Comparison of ENCODE assay signal across 12 mouse cellular contexts in genomic region chr15:90072078-90072477, GRCm38 (mm10).
A peak's percentile ranks its signal among the peaks of the same experiment; 100 is the strongest.
DNase-seq lines count a peak whose midpoint lies in the region; ATAC-seq and TF ChIP-seq lines count a peak whose summit lies in the region.
"Had no signal": no experiment of that assay in that cellular context is flagged by ENCODE, and none has a peak within 500 bp of the region (broad histone marks: within the 10 kb centered on the region; RNA-seq: fewer than 3 reads in every experiment).

No protein-coding gene starts in this region.

- WGBS in heart, embryonic 12.5 days, result 70% methylated on average over 6 of the region's 6 CpGs
- WGBS in midbrain, embryonic 13.5 days, result 83% methylated on average over 6 of the region's 6 CpGs
- WGBS in midbrain, embryonic 10.5 days, result 83% methylated on average over 6 of the region's 6 CpGs
- 65% methylated on average over 6 of the region's 6 CpGs for WGBS in midbrain, postnatal 0 days

- H3K27me3 ChIP-seq in heart, embryonic 12.5 days (replicated peaks), result no peaks in the 10 kb centered on the region
- no peaks in the 10 kb centered on the region for H3K27me3 ChIP-seq in midbrain, embryonic 13.5 days
- H3K27me3 ChIP-seq in midbrain, embryonic 10.5 days (ENCODE audit: low read depth, poor library complexity, severe bottlenecking), result no peaks in the 10 kb centered on the region
- H3K27me3 ChIP-seq in midbrain, postnatal 0 days (ENCODE audit: insufficient read depth, low read length), result no peaks in the 10 kb centered on the region
- H3K27me3 ChIP-seq: limb, embryonic 15.5 days had no signal

- H3K4me2 ChIP-seq in heart, embryonic 12.5 days, result no peak overlapping the region
- no peak overlapping the region for H3K4me2 ChIP-seq in midbrain, embryonic 13.5 days (replicated peaks)
- H3K4me2 ChIP-seq in midbrain, postnatal 0 days (ENCODE audit: low read depth, low read length, poor library complexity, severe bottlenecking), result no peak overlapping the region
- H3K4me2 ChIP-seq: limb, embryonic 15.5 days had no signal

- H3K9me3 ChIP-seq in heart, embryonic 12.5 days (replicated peaks), result no peaks in the 10 kb centered on the region
- no peaks in the 10 kb centered on the region for H3K9me3 ChIP-seq in midbrain, embryonic 13.5 days
- H3K9me3 ChIP-seq in midbrain, embryonic 10.5 days (replicated peaks), result no peaks in the 10 kb centered on the region
- no peaks in the 10 kb centered on the region for H3K9me3 ChIP-seq in midbrain, postnatal 0 days (ENCODE audit: low read length)
- H3K9me3 ChIP-seq: limb, embryonic 15.5 days had no signal

- no peak overlapping the region for H3K27ac ChIP-seq in heart, embryonic 12.5 days (ENCODE audit: poor library complexity, severe bottlenecking)
- no peak overlapping the region; the same call in 1 of the 2 replicates for H3K27ac ChIP-seq in midbrain, embryonic 13.5 days
- no peak overlapping the region for H3K27ac ChIP-seq in midbrain, embryonic 10.5 days (replicated peaks)
- H3K27ac ChIP-seq in midbrain, postnatal 0 days (ENCODE audit: low read depth, low read length), result no peak overlapping the region
- H3K27ac ChIP-seq: limb, embryonic 15.5 days had no signal

- no peaks in the 10 kb centered on the region for H3K36me3 ChIP-seq in heart, embryonic 12.5 days
- H3K36me3 ChIP-seq in midbrain, embryonic 13.5 days, result no peaks in the 10 kb centered on the region
- no peaks in the 10 kb centered on the region for H3K36me3 ChIP-seq in midbrain, embryonic 10.5 days
- no peaks in the 10 kb centered on the region for H3K36me3 ChIP-seq in midbrain, postnatal 0 days (ENCODE audit: insufficient read depth, low read length)
- H3K36me3 ChIP-seq: limb, embryonic 15.5 days had no signal

- peak; percentile 94 for DNase-seq in heart, adult 11 months
- DNase-seq in midbrain, embryonic 10.5 days (ENCODE audit: low spot score), result no peak
- peak; percentile 9 for DNase-seq in gastrocnemius, postnatal 10 days
- DNase-seq in midbrain, postnatal 0 days (ENCODE audit: low spot score), result peak; percentile 52
- DNase-seq in thymus, postnatal 10 days (ENCODE audit: low spot score in 2 of 2), result no peak
- no peak for DNase-seq in MN1 (ENCODE audit: low spot score)
- DNase-seq: kidney, postnatal 4 days; lung, postnatal 14 days had no signal

- H3K9ac ChIP-seq in heart, embryonic 12.5 days, result no peak overlapping the region
- no peak overlapping the region for H3K9ac ChIP-seq in midbrain, embryonic 13.5 days (replicated peaks)
- H3K9ac ChIP-seq in midbrain, postnatal 0 days (replicated peaks; ENCODE audit: low read length, poor library complexity, severe bottlenecking), result no peak overlapping the region
- H3K9ac ChIP-seq: limb, embryonic 15.5 days had no signal

- no peak overlapping the region for H3K4me3 ChIP-seq in heart, embryonic 12.5 days
- no peak overlapping the region for H3K4me3 ChIP-seq in midbrain, embryonic 13.5 days (replicated peaks)
- no peak overlapping the region for H3K4me3 ChIP-seq in midbrain, embryonic 10.5 days
- no peak overlapping the region for H3K4me3 ChIP-seq in midbrain, postnatal 0 days (ENCODE audit: low read depth, low read length)
- H3K4me3 ChIP-seq: limb, embryonic 15.5 days had no signal

- ATAC-seq in heart, embryonic 12.5 days (ENCODE audit: insufficient number of reproducible peaks, low FRiP score), result no peak
- ATAC-seq in midbrain, embryonic 13.5 days, result 0 out of 2 replicates have a peak, but pooled peaks have one; percentile 34
- ATAC-seq in midbrain, postnatal 0 days (ENCODE audit: low FRiP score), result no peak
- ATAC-seq: inflammation-experienced regulatory T-cells, adult 6 months had no signal

- no peak for TF ChIP-seq CTCF in midbrain, postnatal 0 days (IDR thresholded peaks at IDR 0.05)

- no peaks in the 10 kb centered on the region for H3K4me1 ChIP-seq in heart, embryonic 12.5 days (replicated peaks)
- H3K4me1 ChIP-seq in midbrain, embryonic 13.5 days (replicated peaks), result no peaks in the 10 kb centered on the region
- no peaks in the 10 kb centered on the region for H3K4me1 ChIP-seq in midbrain, embryonic 10.5 days
- no peaks in the 10 kb centered on the region; the same call in 1 of the 2 replicates for H3K4me1 ChIP-seq in midbrain, postnatal 0 days (ENCODE audit: insufficient read depth, low read length)
- H3K4me1 ChIP-seq: limb, embryonic 15.5 days had no signal

Comparison
In these comparisons a context has a peak if more than half of its experiments do, and no peak if none do; other contexts are left out.
1. DNase-seq: peak in heart, adult 11 months (single experiment), gastrocnemius, postnatal 10 days (single experiment) and midbrain, postnatal 0 days (single experiment); none in midbrain, embryonic 10.5 days (single experiment), thymus, postnatal 10 days (0 of 2) and MN1 (single experiment).